Mouse (Mus musculus): ENCODE results near the gene Eapp.
"Not testable (repeated sequence)": the region's sequence is repeated elsewhere in the genome, so short reads cannot be mapped to it uniquely, and the experiment has no call there.

Gene Eapp

GRCm38 (mm10) chr12:54695511-54696241 is at the start of gene Eapp:
TSS of gene Eapp (minus strand) at chr12:54695897.
- DNase-seq (ENCODE audit: low read depth) = peak; percentile 98

- not testable (repeated sequence) for DNase-seq (ENCODE audit: low read depth)
Measured at GRCm38 (mm10) chr12:54738661-54739243, 43.1 kb upstream of the Eapp start.

GRCm38 (mm10) chr12:54737891-54738660 is 42.4 kb upstream of the Eapp start:
- DNase-seq (ENCODE audit: low read depth) = not testable (repeated sequence)

GRCm38 (mm10) chr12:54734307-54735131 is 38.8 kb upstream of the Eapp start:
- not testable (repeated sequence) for DNase-seq (ENCODE audit: low read depth)

- not testable (repeated sequence) for DNase-seq (ENCODE audit: low read depth)
Measured at GRCm38 (mm10) chr12:54729140-54730059, 33.7 kb upstream of the Eapp start.

GRCm38 (mm10) chr12:54718871-54719786 is 23.4 kb upstream of the Eapp start:
- DNase-seq (ENCODE audit: low read depth) = not testable (repeated sequence)

GRCm38 (mm10) chr12:54717516-54717915 is 21.8 kb upstream of the Eapp start:
- DNase-seq (ENCODE audit: low read depth) = not testable (repeated sequence)

GRCm38 (mm10) chr12:54713822-54714626 is 18.3 kb upstream of the Eapp start:
- DNase-seq (ENCODE audit: low read depth) = not testable (repeated sequence)

- DNase-seq (ENCODE audit: low read depth) = not testable (repeated sequence)
Measured at GRCm38 (mm10) chr12:54710494-54710879, 14.8 kb upstream of the Eapp start.

- DNase-seq (ENCODE audit: low read depth) = not testable (repeated sequence)
Measured at GRCm38 (mm10) chr12:54709691-54710493, 14.2 kb upstream of the Eapp start.

- DNase-seq (ENCODE audit: low read depth) = no peak
Measured at GRCm38 (mm10) chr12:54699394-54699793, 3.7 kb upstream of the Eapp start.

- DNase-seq (ENCODE audit: low read depth) = no peak
Measured at GRCm38 (mm10) chr12:54697791-54698250, 2.1 kb upstream of the Eapp start.

- peak; percentile 84 for DNase-seq (ENCODE audit: low read depth)
Measured at GRCm38 (mm10) chr12:54697003-54697597, 1.4 kb upstream of the Eapp start.

- DNase-seq (ENCODE audit: low read depth) = peak; percentile 99
Measured at GRCm38 (mm10) chr12:54696242-54697002, 725 bp upstream of the Eapp start.

- DNase-seq (ENCODE audit: low read depth) = no peak
Measured at GRCm38 (mm10) chr12:54694847-54695510, 718 bp downstream of the Eapp start.

GRCm38 (mm10) chr12:54689082-54689481 is 6.6 kb downstream of the Eapp start:
- no peak for DNase-seq (ENCODE audit: low read depth)
